ENCODE assay signal across 16 mouse cellular contexts in the genomic region with DNA sequence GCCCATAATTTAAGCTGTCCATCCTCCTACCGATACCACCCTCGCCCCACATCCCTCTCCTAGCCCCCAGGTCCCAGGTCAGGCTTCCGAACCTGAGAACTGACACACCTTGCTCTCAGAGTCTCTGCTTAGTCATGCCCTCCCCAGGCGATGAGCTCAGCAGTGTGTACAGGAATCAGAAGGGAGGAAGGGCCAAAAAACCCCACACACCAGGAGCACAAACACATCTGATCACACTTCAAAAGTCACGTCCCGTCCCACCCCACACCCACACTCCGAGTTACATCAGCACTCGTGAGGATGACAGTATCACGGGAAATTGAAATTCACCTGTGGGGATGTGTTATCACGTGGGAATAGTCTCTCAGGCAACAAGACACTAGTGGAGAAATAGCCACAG.
"Had no signal": no experiment of that assay in that cellular context is flagged by ENCODE, and none has a peak within 500 bp of the region (broad histone marks: within the 10 kb centered on the region; RNA-seq: fewer than 3 reads in every experiment).

No protein-coding gene starts in this region.

- H3K9ac ChIP-seq: liver, postnatal 0 days; lung, embryonic 15.5 days; midbrain, embryonic 13.5 days; neural tube, embryonic 12.5 days; stomach, embryonic 15.5 days had no signal

- H3K4me3 ChIP-seq: lung, embryonic 15.5 days; megakaryocyte, embryonic 14.5 days; midbrain, embryonic 13.5 days; neural tube, embryonic 12.5 days; stomach, embryonic 15.5 days had no signal

- DNase-seq: liver, postnatal 0 days; lung, adult 2 months; lung, postnatal 14 days; lung, postnatal 36 days; right cerebral cortex, postnatal 14 days; thymus, adult 2 months; thymus, postnatal 25 days; thymus, postnatal 4 days had no signal

- ATAC-seq: liver, postnatal 0 days; midbrain, embryonic 13.5 days had no signal

- H3K27ac ChIP-seq: lung, embryonic 15.5 days; macrophage; midbrain, embryonic 13.5 days; neural tube, embryonic 12.5 days; stomach, embryonic 15.5 days; stomach, postnatal 0 days had no signal

- H3K9me3 ChIP-seq: lung, embryonic 15.5 days; megakaryocyte, embryonic 14.5 days; midbrain, embryonic 13.5 days; neural tube, embryonic 12.5 days; stomach, embryonic 15.5 days had no signal

- H3K36me3 ChIP-seq: lung, embryonic 15.5 days; midbrain, embryonic 13.5 days; neural tube, embryonic 12.5 days; stomach, embryonic 15.5 days had no signal

- H3K27me3 ChIP-seq: lung, embryonic 15.5 days had no signal

- H3K4me2 ChIP-seq: lung, embryonic 15.5 days; midbrain, embryonic 11.5 days; midbrain, embryonic 13.5 days; neural tube, embryonic 12.5 days; stomach, embryonic 15.5 days had no signal
